Mouse (Mus musculus) heart, embryonic 12.5 days (tissue): Measurements from ENCODE around the gene Rab5c. TPM values are rescaled to one million over a fixed set of nuclear protein-coding genes. Genes with fewer than 3 reads are reported as not detected.

Experiments
- ATAC-seq: fragments of 200-750 bp; cut with Nextera tagmentation; 2 replicates; pipeline ENCODE4 v1.8.0; 2017; ENCODE audit warnings: moderate TSS enrichment, moderate library complexity; ENCODE audit not compliant: insufficient number of reproducible peaks, low FRiP score
- H3K27ac ChIP-seq: fragments of 300-500 bp; sonication (generic); 2 replicates; pipeline ENCODE4 v1.5.1; 2016; ENCODE audit warnings: mild to moderate bottlenecking, moderate library complexity; ENCODE audit not compliant: poor library complexity, severe bottlenecking
- H3K27me3 ChIP-seq: fragments of 300-500 bp; sonication (generic); replicated peaks from 2 replicates; pipeline ENCODE4 v1.6.1; 2016; ENCODE audit warnings: mild to moderate bottlenecking, moderate library complexity
- H3K36me3 ChIP-seq: fragments of 300-500 bp; sonication (generic); 2 replicates; pipeline ENCODE4 v1.6.1; 2016; ENCODE audit warnings: mild to moderate bottlenecking, moderate library complexity
- H3K4me1 ChIP-seq: fragments of 300-500 bp; sonication (generic); replicated peaks from 2 replicates; pipeline ENCODE4 v1.6.1; 2016; ENCODE audit warnings: mild to moderate bottlenecking
- H3K4me2 ChIP-seq: fragments of 300-500 bp; sonication (generic); 2 replicates; pipeline ENCODE4 v1.6.1; 2016; ENCODE audit warnings: mild to moderate bottlenecking, moderate library complexity
- H3K4me3 ChIP-seq: fragments of 300-500 bp; sonication (generic); 2 replicates; pipeline ENCODE4 v1.5.1; 2016; ENCODE audit warnings: mild to moderate bottlenecking
- H3K9ac ChIP-seq: fragments of 300-500 bp; sonication (generic); 2 replicates; pipeline ENCODE4 v1.6.1; 2016; ENCODE audit warnings: mild to moderate bottlenecking, moderate library complexity
- H3K9me3 ChIP-seq: fragments of 300-500 bp; sonication (generic); replicated peaks from 2 replicates; pipeline ENCODE4 v1.6.1; 2016; ENCODE audit warnings: mild to moderate bottlenecking, moderate library complexity
- WGBS: fragments of 180-500 bp; shearing (Covaris S2); methylation state at CpG from one replicate; pipeline ENCODE4 v1.1.7; 2016; 5-methylcytosine and 5-hydroxymethylcytosine counted together
- polyA plus RNA-seq: library from polyadenylated mRNA; unstranded; fragments of >200 nt; fragmentation: Nextera tagmentation; extraction: Ambion mirVana; gene quantifications from 2 replicates; pipeline ENCODE4 v1.2.1, GENCODE M21; 2016

The Rab5c gene
- polyA plus RNA-seq, 1 experiment from 2014 or later: 11.4 TPM

- Histone ChIP-seq H3K4me1 (peaks cover 8% of the 10 kb centered on the region), H3K4me2 (peak overlapping the region; percentile 73), H3K4me3 (peak overlapping the region; percentile 69), H3K27me3 (no peaks in the 10 kb centered on the region), H3K9me3 (no peaks in the 10 kb centered on the region), H3K27ac (no peak overlapping the region), H3K9ac (peak overlapping the region; percentile 69), H3K36me3 (peaks cover 4% of the 10 kb centered on the region; the same call in 1 of the 2 replicates)
- 53% methylated on average over 6 of the region's 6 CpGs for WGBS
- no peak for ATAC-seq
Observed at GRCm38 (mm10) chr11:100769980-100770379, 32.0 kb upstream of the Rab5c start.

- ATAC-seq: no peak
- WGBS: 80% methylated on average over 5 of the region's 5 CpGs
- Histone ChIP-seq H3K36me3 (peaks cover 4% of the 10 kb centered on the region; the same call in 1 of the 2 replicates), H3K9me3 (no peaks in the 10 kb centered on the region), H3K4me3 (no peak overlapping the region), H3K27ac (no peak overlapping the region), H3K27me3 (peaks cover 7% of the 10 kb centered on the region), H3K4me2 (no peak overlapping the region), H3K4me1 (peaks cover 8% of the 10 kb centered on the region), H3K9ac (no peak overlapping the region)
Observed at GRCm38 (mm10) chr11:100767871-100768270, 29.9 kb upstream of the Rab5c start.

- Histone ChIP-seq H3K4me3 (no peak overlapping the region), H3K9ac (no peak overlapping the region), H3K4me2 (no peak overlapping the region), H3K36me3 (peaks cover 4% of the 10 kb centered on the region; the same call in 1 of the 2 replicates), H3K27ac (no peak overlapping the region), H3K9me3 (no peaks in the 10 kb centered on the region), H3K4me1 (peaks cover 14% of the 10 kb centered on the region), H3K27me3 (peaks cover 17% of the 10 kb centered on the region)
- 71% methylated on average over 9 of the region's 9 CpGs for WGBS
- ATAC-seq: no peak
Observed at GRCm38 (mm10) chr11:100766726-100767125, 28.7 kb upstream of the Rab5c start.

GRCm38 (mm10) chr11:100762831-100763230 is 24.8 kb upstream of the Rab5c start, which contains the start of gene Hcrt:
TSS of gene Hcrt (minus strand) at chr11:100762931.
- peak within 1 kb of the TSS; percentile 82 for H3K4me2 ChIP-seq
- WGBS: 80% methylated on average over 7 of the region's 7 CpGs
- H3K27ac ChIP-seq: no peak within 1 kb of the TSS
- ATAC-seq: no peak
- peaks cover 48% of the 10 kb centered on the region for H3K27me3 ChIP-seq
- H3K4me3 ChIP-seq: peak within 1 kb of the TSS; percentile 44
- peaks cover 18% of the 10 kb centered on the region for H3K4me1 ChIP-seq
- no peaks in the 10 kb centered on the region for H3K9me3 ChIP-seq
- peaks cover 4% of the 10 kb centered on the region; the same call in 1 of the 2 replicates for H3K36me3 ChIP-seq
- H3K9ac ChIP-seq: peak within 1 kb of the TSS; percentile 72

- H3K27ac ChIP-seq: no peak overlapping the region
- no peaks in the 10 kb centered on the region for H3K9me3 ChIP-seq
- H3K4me3 ChIP-seq: peak overlapping the region; percentile 44
- H3K36me3 ChIP-seq: peaks cover 4% of the 10 kb centered on the region; the same call in 1 of the 2 replicates
- H3K9ac ChIP-seq: peak overlapping the region; percentile 72
- peaks cover 60% of the 10 kb centered on the region for H3K27me3 ChIP-seq
- H3K4me1 ChIP-seq: peaks cover 18% of the 10 kb centered on the region
- peak overlapping the region; percentile 82 for H3K4me2 ChIP-seq
- peak; percentile 58 for ATAC-seq
- under 1% methylated on average over 27 of the region's 27 CpGs for WGBS
Observed at GRCm38 (mm10) chr11:100761547-100762045, 23.6 kb upstream of the Rab5c start.

- Histone ChIP-seq H3K36me3 (no peaks in the 10 kb centered on the region), H3K9ac (no peak within 1 kb of the TSS), H3K4me3 (peak within 1 kb of the TSS; percentile 32), H3K27me3 (peaks cover 76% of the 10 kb centered on the region), H3K9me3 (no peaks in the 10 kb centered on the region), H3K4me2 (peak within 1 kb of the TSS; percentile 60), H3K27ac (no peak within 1 kb of the TSS), H3K4me1 (peaks cover 18% of the 10 kb centered on the region)
- 2% methylated on average over 49 of the region's 51 CpGs for WGBS
- ATAC-seq: peak; percentile 54
Observed at GRCm38 (mm10) chr11:100759611-100760233, 21.7 kb upstream of the Rab5c start, which contains the start of gene Kcnh4. TSS of gene Kcnh4 (minus strand) at chr11:100759942.

- Histone ChIP-seq H3K9me3 (no peaks in the 10 kb centered on the region), H3K27ac (no peak overlapping the region), H3K4me1 (peaks cover 18% of the 10 kb centered on the region), H3K9ac (no peak overlapping the region), H3K27me3 (peaks cover 84% of the 10 kb centered on the region), H3K4me3 (peak overlapping the region; percentile 32), H3K36me3 (no peaks in the 10 kb centered on the region), H3K4me2 (peak overlapping the region; percentile 60)
- no peak for ATAC-seq
- 2% methylated on average over 35 of the region's 35 CpGs for WGBS
Observed at GRCm38 (mm10) chr11:100758707-100759610, 20.9 kb upstream of the Rab5c start.

GRCm38 (mm10) chr11:100757566-100757965 is 19.6 kb upstream of the Rab5c start:
- peaks cover 83% of the 10 kb centered on the region for H3K27me3 ChIP-seq
- H3K4me2 ChIP-seq: no peak overlapping the region
- ATAC-seq: no peak
- no peaks in the 10 kb centered on the region for H3K36me3 ChIP-seq
- no peaks in the 10 kb centered on the region for H3K9me3 ChIP-seq
- H3K27ac ChIP-seq: no peak overlapping the region
- WGBS: 81% methylated on average over 12 of the region's 12 CpGs
- H3K4me3 ChIP-seq: no peak overlapping the region
- H3K9ac ChIP-seq: no peak overlapping the region
- peaks cover 18% of the 10 kb centered on the region for H3K4me1 ChIP-seq

GRCm38 (mm10) chr11:100756476-100756875 is 18.5 kb upstream of the Rab5c start:
- no peak for ATAC-seq
- no peaks in the 10 kb centered on the region; the same call in 1 of the 2 replicates for H3K9me3 ChIP-seq
- WGBS: 58% methylated on average over 6 of the region's 6 CpGs
- no peak overlapping the region for H3K4me2 ChIP-seq
- no peak overlapping the region for H3K27ac ChIP-seq
- peaks cover 12% of the 10 kb centered on the region for H3K4me1 ChIP-seq
- H3K36me3 ChIP-seq: no peaks in the 10 kb centered on the region
- H3K9ac ChIP-seq: no peak overlapping the region
- peaks cover 86% of the 10 kb centered on the region for H3K27me3 ChIP-seq
- no peak overlapping the region for H3K4me3 ChIP-seq

GRCm38 (mm10) chr11:100754693-100755057 is 16.7 kb upstream of the Rab5c start:
- H3K9me3 ChIP-seq: no peaks in the 10 kb centered on the region; the same call in 1 of the 2 replicates
- WGBS: 83% methylated on average over 3 of the region's 3 CpGs
- H3K4me2 ChIP-seq: no peak overlapping the region
- H3K27me3 ChIP-seq: peaks cover 84% of the 10 kb centered on the region
- H3K4me1 ChIP-seq: peaks cover 9% of the 10 kb centered on the region
- H3K4me3 ChIP-seq: no peak overlapping the region
- no peak overlapping the region for H3K27ac ChIP-seq
- no peaks in the 10 kb centered on the region for H3K36me3 ChIP-seq
- ATAC-seq: no peak
- H3K9ac ChIP-seq: no peak overlapping the region
